Mouse (Mus musculus): ENCODE data around the gene Bub1b.

GRCm38 (mm10) chr2:118604091-118604490 lies 6.1 kb downstream of the Bub1b start:
- TF ChIP-seq CTCF (conservative IDR thresholded peaks at IDR 0.05; ENCODE audit: low read length) (no peak), POU5F1 (IDR thresholded peaks at IDR 0.05; ENCODE audit: borderline replicate concordance, low read length) (no peak)

All from E14TG2a.4 (cell line).